Mouse (Mus musculus) brain, embryonic 14.5 days (tissue): Measurements from ENCODE around the gene Fam214a.

Experiments used
- CTCF ChIP-seq: fragments of 200-500 bp; IDR thresholded peaks from 2 replicates; pipeline ENCODE4 v1.5.1; 2012; ENCODE audit warnings: inconsistent platforms, mild to moderate bottlenecking, moderate library complexity, borderline replicate concordance; ENCODE audit not compliant: insufficient read depth, insufficient read length; ENCODE audit errors: extremely low read depth
- POLR2A ChIP-seq: fragments of 200-500 bp; IDR thresholded peaks from 2 replicates; pipeline ENCODE4 v1.6.1; 2012; ENCODE audit warnings: mild to moderate bottlenecking, inconsistent platforms, borderline replicate concordance; ENCODE audit not compliant: poor library complexity, insufficient read depth, insufficient read length, severe bottlenecking; ENCODE audit errors: extremely low read depth

DNA sequence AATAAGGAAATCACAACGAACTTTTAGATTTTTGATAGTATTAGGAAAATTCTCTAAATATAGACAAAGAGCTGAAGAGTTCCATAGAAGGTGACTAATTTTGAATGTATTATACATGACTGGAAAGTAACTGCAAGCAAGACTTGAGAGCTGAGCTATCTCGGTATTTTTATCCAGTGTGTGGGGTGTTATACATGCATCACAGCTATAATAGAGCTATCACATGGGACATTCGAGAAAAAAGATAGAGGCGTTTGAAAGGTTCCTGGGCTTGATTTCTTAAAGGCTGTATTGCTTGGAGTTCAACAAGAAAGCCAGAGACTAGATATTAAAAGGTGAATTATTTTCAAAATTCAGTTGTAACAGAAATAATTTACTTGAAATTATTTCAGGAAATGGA is 99.2 kb downstream of the Fam214a start:
- TF ChIP-seq CTCF = no peak
- no peak for TF ChIP-seq POLR2A
